Mouse (Mus musculus) Patski (cell line): Measurements from ENCODE around the gene Mrfap1. TPM values are rescaled to one million over a fixed set of nuclear protein-coding genes. Genes with fewer than 3 reads are reported as not detected.
"Not testable (repeated sequence)": the region's sequence is repeated elsewhere in the genome, so short reads cannot be mapped to it uniquely, and the experiment has no call there.

ENCODE experiments used
- ATAC-seq: fragments of 100-300 bp; one replicate; pipeline ENCODE4 v1.8.0; 2021
- CTCF ChIA-PET: fragments of 350-600 bp; sonication (Branson Sonifier 250); formaldehyde crosslinking; loops from one replicate; lab custom pipeline; 2022; ENCODE audit warnings: inconsistent platforms; lab: Charles Lee
- POLR2A ChIA-PET: fragments of 350-600 bp; sonication (Branson Sonifier 250); formaldehyde crosslinking; loops from one replicate; lab custom pipeline; 2022; ENCODE audit warnings: antibody characterized with exemption, inconsistent platforms; lab: Charles Lee
- DNase-seq: peaks from one replicate; pipeline ENCODE4 v3.0.0-alpha.2; 2011; ENCODE audit warnings: low read depth, low spot score
- H3K27me3 ChIP-seq: fragments of 371-371 bp; one replicate; pipeline ENCODE4 v1.5.1; 2021
- CTCF ChIP-seq: fragments of 100-300 bp; IDR thresholded peaks from one replicate; pipeline ENCODE4 v1.5.1; 2021
- in situ Hi-C: fragments of 300-500 bp; cut with MboI; formaldehyde crosslinking; loops from 3 replicates; pipeline ENCODE4 v1.11.1; 2018; ENCODE audit warnings: low pct_unique_long_range_greater_than_20kb, mixed read lengths
- polyA plus RNA-seq: library from polyadenylated mRNA; unstranded; gene quantifications from one replicate; pipeline ENCODE4 v1.2.3, GENCODE M21; 2021

The Mrfap1 gene
- polyA plus RNA-seq, 1 experiment from 2014 or later = 434 TPM

DNA sequence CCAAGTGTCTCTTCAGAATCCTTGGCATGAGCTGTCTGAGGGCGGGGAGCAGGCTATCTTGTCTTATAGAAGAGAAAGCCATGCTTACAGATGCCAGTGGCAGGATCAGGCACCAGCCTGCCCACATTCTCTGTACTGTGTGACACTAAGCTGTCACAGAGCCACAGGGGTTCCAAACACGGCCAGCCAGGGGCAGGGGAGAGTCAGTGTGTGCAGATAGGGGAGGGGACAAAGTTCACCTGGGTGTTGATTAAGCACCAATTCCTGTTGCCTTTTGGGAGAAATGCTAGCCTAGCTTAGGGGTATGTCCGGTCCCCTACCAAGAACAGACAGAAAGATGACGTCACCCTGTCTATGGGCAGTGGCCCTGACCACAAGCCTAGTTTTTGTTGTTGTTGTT, 32.5 kb upstream of the Mrfap1 start:
- in situ Hi-C loops = no loop called here
- H3K27me3 ChIP-seq = peaks cover 13% of the 10 kb centered on the region
- no peak for ATAC-seq
- TF ChIP-seq CTCF = no peak
- DNase-seq = no peak
- ChIA-PET CTCF (interaction anchor here (1.1 to 1.6 kb wide), 3 partner anchors 9 to 18 kb away, joined by 3 to 8 read pairs (median 5); no protein-coding TSS in a partner anchor), POLR2A (no interaction called here)

DNA sequence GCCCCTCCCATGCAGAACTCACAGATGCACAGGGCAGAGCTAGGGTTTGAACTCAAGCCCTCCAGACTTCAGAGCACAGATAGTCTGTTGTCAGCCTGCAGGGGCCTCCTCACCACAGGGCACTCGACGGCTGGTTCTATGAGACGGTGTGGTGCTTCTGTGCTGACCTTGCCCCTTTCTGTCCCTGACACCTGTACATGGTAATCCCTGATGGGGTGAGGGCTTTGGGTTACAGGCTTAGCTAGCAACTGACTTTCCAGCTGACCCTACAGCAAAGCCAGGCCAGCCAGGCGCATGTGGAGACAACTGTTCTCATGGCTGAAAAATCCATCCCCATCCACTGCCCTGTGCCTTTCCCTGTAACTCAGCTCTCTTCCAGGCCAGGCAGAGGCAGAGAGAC, 26.3 kb upstream of the Mrfap1 start:
- TF ChIP-seq CTCF = no peak
- DNase-seq (no peak), ATAC-seq (no peak)
- in situ Hi-C loops = no loop called here
- ChIA-PET CTCF (no interaction called here), POLR2A (no interaction called here)
- no peaks in the 10 kb centered on the region for H3K27me3 ChIP-seq

DNA sequence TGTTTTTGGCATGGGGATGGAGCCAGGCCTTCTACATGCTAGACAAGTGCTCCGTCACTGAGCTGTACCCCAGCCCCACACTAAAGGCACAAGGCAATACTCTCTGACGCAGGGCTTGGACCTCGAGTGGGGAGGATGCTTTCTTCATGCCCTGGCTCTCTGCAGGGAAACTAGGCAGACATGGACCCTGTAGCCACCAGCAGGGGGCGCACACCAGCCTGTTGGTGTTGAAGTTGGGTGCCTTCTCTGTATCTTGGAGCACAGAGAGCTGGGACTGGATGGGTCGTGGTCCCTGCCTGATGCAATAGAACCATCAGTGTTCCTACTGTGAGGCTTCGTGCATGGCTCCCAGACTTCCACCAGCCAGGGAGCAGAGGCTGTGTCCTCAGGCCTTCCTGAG, 23.6 kb upstream of the Mrfap1 start:
- ATAC-seq = no peak
- in situ Hi-C loops = no loop called here
- POLR2A ChIA-PET = no interaction called here
- no peak for TF ChIP-seq CTCF
- CTCF ChIA-PET = interaction anchor here (1.1 to 3.3 kb wide), 5 partner anchors 8 to 60 kb away, joined by 4 to 16 read pairs (median 5); partner anchors contain the start of gene Man2b2
- H3K27me3 ChIP-seq = no peaks in the 10 kb centered on the region
- DNase-seq = no peak

DNA sequence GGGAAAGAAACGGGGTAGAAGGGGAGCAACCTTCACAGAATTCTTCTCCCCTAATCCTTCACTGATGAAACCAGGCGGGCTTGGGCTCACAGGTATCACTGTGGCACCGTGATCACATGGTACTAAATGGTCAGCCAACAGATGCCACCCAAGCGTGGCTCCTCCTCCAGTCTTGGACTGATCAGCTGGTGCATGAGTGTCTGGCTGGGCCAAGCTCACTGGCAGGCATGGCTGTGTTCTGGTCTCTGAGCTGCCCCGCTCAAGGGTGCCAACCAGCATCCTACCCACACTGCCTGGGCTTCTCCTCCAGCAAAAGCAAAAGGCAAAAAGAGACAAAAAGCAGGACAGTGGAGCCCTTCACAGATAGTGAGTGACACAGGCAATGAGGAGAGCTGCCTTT, 23.2 kb upstream of the Mrfap1 start:
- POLR2A ChIA-PET = no interaction called here

DNA sequence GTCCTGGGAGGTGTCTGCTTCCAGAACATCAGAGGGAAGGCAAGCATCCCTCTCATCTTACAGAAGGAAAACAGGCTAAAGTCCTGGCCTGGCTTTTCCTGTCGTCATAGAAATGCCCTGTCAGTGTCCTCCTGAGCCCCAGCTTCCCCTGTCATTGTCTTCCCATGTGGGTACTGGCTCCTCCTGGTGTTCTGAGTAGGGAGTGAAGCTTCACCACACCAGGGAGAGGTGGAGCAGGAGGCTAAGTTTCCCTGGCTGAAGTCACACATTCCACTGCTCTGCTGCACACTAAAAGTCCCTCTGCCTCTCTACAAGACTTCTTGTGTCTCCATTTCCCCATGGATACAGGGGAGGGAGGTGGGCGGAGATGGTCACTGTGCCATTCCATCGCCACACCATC, 21.2 kb upstream of the Mrfap1 start:
- no peaks in the 10 kb centered on the region for H3K27me3 ChIP-seq
- DNase-seq (no peak), ATAC-seq (peak; percentile 13)
- no peak for TF ChIP-seq CTCF
- ChIA-PET CTCF (interaction anchor here (0.9 kb wide), 1 partner anchor 13 kb away, joined by 3 read pairs; the partner anchor contains the start of gene Man2b2), POLR2A (no interaction called here)
- in situ Hi-C loops = no loop called here

More for the DNA sequence above, 23.2 kb upstream of the Mrfap1 start:
- DNase-seq (no peak), ATAC-seq (no peak)
- H3K27me3 ChIP-seq = no peaks in the 10 kb centered on the region
- no peak for TF ChIP-seq CTCF
- in situ Hi-C loops = no loop called here
- CTCF ChIA-PET = interaction anchor here (1.1 to 3.3 kb wide), 5 partner anchors 8 to 59 kb away, joined by 4 to 16 read pairs (median 5); partner anchors contain the start of gene Man2b2

DNA sequence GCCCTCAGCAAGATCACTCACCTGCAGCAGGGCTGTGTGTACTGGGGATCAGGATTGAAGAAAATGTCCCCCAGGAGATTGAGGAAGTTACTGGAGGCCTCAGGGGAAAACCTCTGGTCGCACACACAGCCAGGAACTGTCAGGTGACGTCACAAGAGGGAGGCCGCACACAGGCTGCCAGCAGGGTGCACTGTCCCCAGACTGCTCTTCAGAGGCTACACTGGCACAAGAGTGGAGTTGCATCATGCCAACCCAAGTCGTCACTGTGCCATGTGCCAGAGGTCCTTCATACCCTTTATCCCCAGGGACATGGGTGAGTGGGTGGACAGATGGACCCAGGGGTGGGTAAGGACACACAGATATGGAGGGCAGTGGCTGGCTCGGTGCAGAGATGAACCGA, 18.0 kb upstream of the Mrfap1 start:
- H3K27me3 ChIP-seq = no peaks in the 10 kb centered on the region
- no peak for DNase-seq
- CTCF ChIA-PET = no interaction called here
- POLR2A ChIA-PET = no interaction called here
- ATAC-seq = no peak
- TF ChIP-seq CTCF = no peak
- in situ Hi-C loops = no loop called here

DNA sequence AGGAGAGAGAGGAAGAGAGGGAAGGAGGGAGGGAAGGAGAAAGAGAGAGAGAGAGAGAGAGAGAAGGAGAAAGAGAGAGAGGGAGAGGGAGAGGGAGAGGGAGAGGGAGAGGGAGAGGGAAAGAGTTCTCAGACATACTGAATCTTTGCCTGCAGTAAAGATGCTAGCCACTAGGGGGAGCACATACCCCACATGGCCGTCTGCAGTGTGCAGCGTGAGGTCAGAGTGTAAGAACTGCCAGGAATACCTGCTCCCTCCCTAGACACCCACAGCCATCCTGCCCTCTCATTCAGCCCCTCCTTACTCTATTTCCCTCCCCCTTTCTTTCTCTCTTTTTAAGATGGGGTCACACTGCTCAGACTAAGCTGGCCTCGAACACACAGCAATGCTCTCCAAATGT, 14.8 kb upstream of the Mrfap1 start:
- peak; percentile 26 for ATAC-seq
- ChIA-PET POLR2A (no interaction called here), CTCF (interaction anchor here (0.7 to 2.1 kb wide), 4 partner anchors 8 to 22 kb away, joined by 3 to 8 read pairs (median 5); partner anchors contain the start of gene Man2b2)
- no peak for DNase-seq
- H3K27me3 ChIP-seq = no peaks in the 10 kb centered on the region
- TF ChIP-seq CTCF = no peak
- in situ Hi-C loops = no loop called here

DNA sequence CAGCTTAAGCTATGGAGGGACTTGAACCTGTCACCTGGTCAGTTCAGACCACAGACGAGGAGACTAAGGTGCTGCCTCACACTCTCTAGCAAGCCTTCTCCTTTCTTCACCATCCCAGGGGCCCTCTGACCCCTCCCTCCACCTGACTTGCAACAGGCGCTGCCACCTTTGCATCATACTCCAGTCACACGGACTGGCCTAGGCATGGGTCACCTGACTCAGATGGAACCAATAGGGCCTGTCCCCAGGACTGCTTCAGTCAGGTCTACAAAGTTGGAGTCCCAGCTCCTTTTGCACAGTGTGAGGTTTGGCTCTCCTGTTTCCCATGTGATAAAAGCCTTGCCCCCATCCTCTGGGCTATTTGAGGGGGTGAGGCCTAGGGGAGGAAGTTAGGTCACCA, 14.1 kb upstream of the Mrfap1 start:
- CTCF ChIA-PET = interaction anchor here (0.7 to 2.1 kb wide), 4 partner anchors 9 to 22 kb away, joined by 3 to 8 read pairs (median 5); partner anchors contain the start of gene Man2b2
- TF ChIP-seq CTCF = no peak
- H3K27me3 ChIP-seq = no peaks in the 10 kb centered on the region
- DNase-seq (no peak), ATAC-seq (no peak)
- POLR2A ChIA-PET = no interaction called here
- in situ Hi-C loops = no loop called here

DNA sequence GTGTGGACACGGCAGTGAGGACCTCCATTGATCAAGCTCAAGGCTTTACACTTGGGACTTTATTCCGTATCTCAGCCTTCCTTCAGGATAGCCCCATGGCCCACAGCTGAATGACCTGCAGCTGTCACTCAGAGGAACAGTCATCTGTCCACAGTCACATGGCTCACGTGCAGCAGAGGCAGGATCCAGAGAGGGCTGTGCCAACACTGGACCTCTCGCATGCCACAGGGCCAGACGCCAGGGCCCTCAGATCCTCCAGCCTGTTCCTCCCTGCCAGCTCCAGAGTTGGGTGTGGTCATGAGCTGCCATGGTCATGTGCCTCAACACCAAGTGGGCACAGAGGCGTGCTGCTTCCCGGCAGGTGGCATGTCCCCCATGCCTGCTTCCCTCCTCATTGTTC, 12.6 kb upstream of the Mrfap1 start:
- DNase-seq (no peak), ATAC-seq (no peak)
- ChIA-PET CTCF (interaction anchor here (2.6 kb wide), 1 partner anchor 11 kb away, joined by 9 read pairs; no protein-coding TSS in a partner anchor), POLR2A (no interaction called here)
- TF ChIP-seq CTCF = no peak
- in situ Hi-C loops = no loop called here
- no peaks in the 10 kb centered on the region for H3K27me3 ChIP-seq

DNA sequence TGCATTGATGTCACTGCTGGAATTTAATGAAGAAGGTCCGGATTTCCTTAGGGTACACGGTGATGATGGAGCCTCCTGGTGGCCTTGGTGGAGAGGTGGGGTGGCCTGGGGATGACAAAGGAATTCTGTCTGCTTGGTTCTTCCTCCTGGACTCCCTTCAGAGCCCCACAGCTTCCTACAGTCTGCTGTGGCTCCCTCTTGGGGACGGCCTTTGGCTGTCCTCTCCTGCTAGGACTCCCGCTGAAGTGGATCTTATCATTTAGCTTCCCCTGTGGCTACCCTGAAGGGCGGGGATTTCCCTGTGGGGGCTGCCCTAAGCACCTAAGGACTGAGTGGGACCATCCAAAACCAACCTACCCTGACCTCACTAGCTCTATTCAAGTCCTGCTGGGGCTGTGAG, 10.5 kb upstream of the Mrfap1 start:
- ChIA-PET POLR2A (no interaction called here), CTCF (interaction anchor here (2.6 kb wide), 1 partner anchor 13 kb away, joined by 9 read pairs; no protein-coding TSS in a partner anchor)
- no peaks in the 10 kb centered on the region for H3K27me3 ChIP-seq
- no peak for TF ChIP-seq CTCF
- DNase-seq = no peak
- no peak for ATAC-seq
- in situ Hi-C loops = no loop called here

DNA sequence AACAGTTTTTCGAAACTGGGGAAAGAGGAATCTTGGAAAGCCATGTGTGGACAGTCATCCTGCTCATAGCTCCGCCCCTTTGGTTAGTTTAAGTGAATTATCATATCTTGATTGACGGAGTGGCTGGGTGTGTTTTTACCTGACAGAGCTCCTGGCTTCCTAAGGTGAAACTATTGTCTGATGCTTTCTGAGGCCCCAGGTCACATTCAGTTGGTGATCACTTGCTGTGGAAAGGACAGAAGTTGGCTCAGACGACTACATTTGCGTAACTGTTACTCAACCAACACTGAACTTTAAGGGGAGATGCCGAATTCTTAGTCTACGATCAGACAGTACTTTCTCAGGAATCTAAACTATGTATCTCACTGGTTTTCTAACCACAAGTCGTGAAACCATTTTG, 719 bp upstream of the Mrfap1 start:
- TF ChIP-seq CTCF = no peak
- in situ Hi-C loops = no loop called here
- ChIA-PET POLR2A (interaction anchor here (1.2 kb wide), 1 partner anchor 28 kb away, joined by 4 read pairs; no protein-coding TSS in a partner anchor), CTCF (no interaction called here)
- ATAC-seq (no peak), DNase-seq (no peak)
- H3K27me3 ChIP-seq = no peaks in the 10 kb centered on the region

DNA sequence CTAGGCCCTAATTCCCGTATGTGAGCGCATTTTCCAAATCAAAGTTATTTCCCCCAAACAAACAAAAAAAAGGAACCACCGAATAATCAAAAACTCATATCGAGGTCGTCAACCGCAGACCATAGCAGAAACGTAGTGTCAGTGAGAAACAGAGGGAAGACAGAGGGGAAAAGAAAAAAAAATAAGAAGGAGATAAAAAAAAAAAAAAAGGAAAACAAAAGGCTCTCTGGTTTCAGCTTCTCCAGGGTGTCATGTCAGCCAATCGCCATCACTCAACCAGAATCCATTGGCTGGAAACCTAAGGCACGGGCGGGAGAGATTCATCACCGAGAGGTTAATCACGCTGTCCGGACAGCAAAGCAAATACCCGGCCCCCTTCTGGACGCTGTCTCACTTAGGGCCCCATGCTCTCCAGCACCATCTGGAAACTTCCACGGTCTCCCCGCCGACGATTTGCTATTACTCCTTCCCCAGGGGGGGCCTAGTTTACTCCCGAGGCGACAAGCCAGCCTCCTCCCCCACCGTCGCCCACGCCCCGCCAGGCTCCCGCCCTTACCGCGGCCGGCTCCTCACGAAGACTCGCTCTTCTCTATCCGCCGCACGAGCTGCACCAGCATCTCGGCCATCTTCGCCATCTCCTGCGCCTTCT, 801 bp downstream of the Mrfap1 start:
- in situ Hi-C loops, H3K27me3 ChIP-seq, CTCF ChIA-PET: not testable (repeated sequence)
- ATAC-seq = peak; percentile 49
- POLR2A ChIA-PET = interaction anchor here (0.7 kb wide), 1 partner anchor 35 kb away, joined by 4 read pairs; no protein-coding TSS in a partner anchor
- peak; percentile 42 for DNase-seq
